Mouse (Mus musculus) regulatory T cell (primary cell): ENCODE measurements around the gene Usf2.

Experiments used
- in situ Hi-C: fragments of 300-600 bp; cut with MboI, MseI; formaldehyde crosslinking; loops from one replicate; pipeline ENCODE4 v1.15.1; 2025; ENCODE audit warnings: high pct_unique_total_duplicates

Usf2 gene

GRCm38 (mm10) chr7:30920217-30920616 is 36.4 kb downstream of the Usf2 start:
- in situ Hi-C loops, result no loop called here

GRCm38 (mm10) chr7:30917219-30917618 is 39.4 kb downstream of the Usf2 start:
- in situ Hi-C loops, result no loop called here

- in situ Hi-C loops, result no loop called here
Observed at GRCm38 (mm10) chr7:30916713-30917112, 39.9 kb downstream of the Usf2 start.

- in situ Hi-C loops, result no loop called here
Observed at GRCm38 (mm10) chr7:30914732-30915131, 41.9 kb downstream of the Usf2 start, which contains the start of gene Mag. Gene Mag (minus strand): TSS chr7:30914873.

GRCm38 (mm10) chr7:30909773-30910172 is 46.8 kb downstream of the Usf2 start:
- in situ Hi-C loops, result no loop called here

- in situ Hi-C loops, result no loop called here
Observed at GRCm38 (mm10) chr7:30908992-30909431, 47.6 kb downstream of the Usf2 start.

GRCm38 (mm10) chr7:30908277-30908991 is 48.2 kb downstream of the Usf2 start:
- in situ Hi-C loops, result no loop called here

GRCm38 (mm10) chr7:30904042-30904441 is 52.6 kb downstream of the Usf2 start:
- in situ Hi-C loops, result no loop called here
